In genomic region chr2:127842421-127842820, GRCm38 (mm10) we compare ENCODE assay signal across 26 mouse cellular contexts. TPM values are rescaled to one million over a fixed set of nuclear protein-coding genes. Genes with fewer than 3 reads are reported as not detected.
"Had no signal": no experiment of that assay in that cellular context is flagged by ENCODE, and none has a peak within 500 bp of the region (broad histone marks: within the 10 kb centered on the region; RNA-seq: fewer than 3 reads in every experiment).

No protein-coding gene starts in this region.

- DNase-seq: gastrocnemius, postnatal 14 days; gastrocnemius, postnatal 36 days; heart, adult 2 months; heart, postnatal 14 days; heart, postnatal 36 days; kidney, adult 11 months; kidney, adult 2 months; kidney, adult 9 months; kidney, postnatal 14 days; kidney, postnatal 36 days; layer of hippocampus, adult 9-11 months; layer of hippocampus, postnatal 36 days; left cerebral cortex, postnatal 4 days had no signal

RNA-seq across cellular contexts. Expression of gene Acoxl, which starts 3.7 kb away (rescaled TPM):
- total RNA-seq: heart, adult 2 months; heart, postnatal 14 days; heart, postnatal 36 days; hematopoietic stem cell, adult 5-6 weeks; layer of hippocampus, adult 18-20 months; layer of hippocampus, adult 8-10 months; layer of hippocampus, postnatal 14 days; layer of hippocampus, postnatal 36 days; left cerebral cortex, adult 18-20 months; left cerebral cortex, adult 8-10 months; left cerebral cortex, postnatal 10 days; left cerebral cortex, postnatal 25 days; left cerebral cortex, postnatal 4 days; liver, adult 2 months had no signal
- polyA plus RNA-seq: hindbrain, embryonic 13.5 days; hindbrain, embryonic 15.5 days; kidney, adult 2 months; liver, adult 2 months; liver, embryonic 14.5 days had no signal

RNA-seq across cellular contexts. Expression of gene Bub1, which starts 10.8 kb away (rescaled TPM):
- total RNA-seq: gastrocnemius, adult 8-10 months; left cerebral cortex, adult 18-20 months had no signal
